Mouse (Mus musculus) small intestine, adult 2 months (tissue): ENCODE data around the gene Shisa3. TPM values are rescaled to one million over a fixed set of nuclear protein-coding genes. Genes with fewer than 3 reads are reported as not detected.

Source experiments
- H3K27ac ChIP-seq: fragments of 200-500 bp; 2 replicates; pipeline ENCODE4 v1.5.1; 2012; ENCODE audit warnings: low read depth, low read length, control low read depth, inconsistent platforms; ENCODE audit not compliant: insufficient read depth
- H3K27me3 ChIP-seq: fragments of 200-500 bp; 2 replicates; pipeline ENCODE4 v1.6.1; 2012; ENCODE audit warnings: mild to moderate bottlenecking, moderate library complexity, low read length, inconsistent platforms; ENCODE audit not compliant: control insufficient read depth, insufficient read depth
- H3K36me3 ChIP-seq: fragments of 200-500 bp; 2 replicates; pipeline ENCODE4 v1.6.1; 2012; ENCODE audit warnings: mild to moderate bottlenecking, low read length, control low read depth, inconsistent platforms; ENCODE audit not compliant: control insufficient read depth, insufficient read depth
- H3K4me1 ChIP-seq: fragments of 200-500 bp; 2 replicates; pipeline ENCODE4 v1.6.1; 2012; ENCODE audit warnings: low read length, inconsistent platforms, mixed read lengths; ENCODE audit not compliant: control insufficient read depth, insufficient read depth, insufficient read length
- H3K4me3 ChIP-seq: fragments of 200-500 bp; 2 replicates; pipeline ENCODE4 v1.5.1; 2012; ENCODE audit warnings: low read depth, mild to moderate bottlenecking, control low read depth, inconsistent platforms, low read length, moderate library complexity
- CTCF ChIP-seq: fragments of 200-500 bp; IDR thresholded peaks from 2 replicates; pipeline ENCODE4 v1.5.1; 2012; ENCODE audit warnings: low read depth, mild to moderate bottlenecking, control low read depth, inconsistent platforms, low read length, moderate library complexity, mixed read lengths; ENCODE audit not compliant: insufficient replicate concordance, insufficient read length; ENCODE audit errors: extremely low read depth
- POLR2A ChIP-seq: fragments of 200-500 bp; IDR thresholded peaks from 2 replicates; pipeline ENCODE4 v1.6.1; 2012; ENCODE audit warnings: low read depth, mild to moderate bottlenecking, control low read depth, inconsistent platforms, low read length, moderate library complexity
- WGBS: fragments of 180-500 bp; shearing (Covaris S2); methylation state at CpG from one replicate; pipeline ENCODE4 v1.1.7; 2018; 5-methylcytosine and 5-hydroxymethylcytosine counted together
- polyA plus RNA-seq: library from polyadenylated mRNA; depleted of rRNA; stranded (reverse); fragments of >200 nt; gene quantifications from 2 replicates; pipeline ENCODE4 v1.2.3, GENCODE M21; 2012

Gene Shisa3
- polyA plus RNA-seq, 1 experiment: 1.8 TPM

- H3K27ac ChIP-seq: no peak overlapping the region
- H3K4me1 ChIP-seq: no peaks in the 10 kb centered on the region
- no peak for TF ChIP-seq POLR2A
- TF ChIP-seq CTCF: no peak
- H3K4me3 ChIP-seq: no peak overlapping the region
- 0 out of 2 replicates have a peak, but pooled peaks cover 2% of the 10 kb centered on the region for H3K27me3 ChIP-seq
- 63% methylated on average over 1 of the region's 1 CpGs for WGBS
- H3K36me3 ChIP-seq: no peaks in the 10 kb centered on the region
Observed at GRCm38 (mm10) chr5:67595070-67595469, 12.6 kb upstream of the Shisa3 start.

GRCm38 (mm10) chr5:67595629-67596028 is 12.1 kb upstream of the Shisa3 start:
- no peak overlapping the region for H3K4me3 ChIP-seq
- H3K36me3 ChIP-seq: no peaks in the 10 kb centered on the region
- H3K4me1 ChIP-seq: no peaks in the 10 kb centered on the region
- H3K27ac ChIP-seq: no peak overlapping the region
- TF ChIP-seq POLR2A (no peak), CTCF (no peak)
- WGBS: 74% methylated on average over 7 of the region's 7 CpGs
- 0 out of 2 replicates have a peak, but pooled peaks cover 2% of the 10 kb centered on the region for H3K27me3 ChIP-seq

GRCm38 (mm10) chr5:67599935-67600334 is 7.7 kb upstream of the Shisa3 start:
- 44% methylated on average over 9 of the region's 9 CpGs for WGBS
- Histone ChIP-seq H3K36me3 (no peaks in the 10 kb centered on the region), H3K27ac (no peak overlapping the region), H3K27me3 (0 out of 2 replicates have a peak, but pooled peaks cover 2% of the 10 kb centered on the region), H3K4me3 (no peak overlapping the region), H3K4me1 (no peaks in the 10 kb centered on the region)
- TF ChIP-seq POLR2A (no peak), CTCF (no peak)

- 45% methylated on average over 5 of the region's 5 CpGs for WGBS
- no peak for TF ChIP-seq POLR2A
- TF ChIP-seq CTCF: no peak
Observed at GRCm38 (mm10) chr5:67605951-67606350, 1.7 kb upstream of the Shisa3 start.

GRCm38 (mm10) chr5:67606916-67607803 is 522 bp upstream of the Shisa3 start:
- H3K27me3 ChIP-seq: peaks cover 33% of the 10 kb centered on the region
- no peak overlapping the region for H3K27ac ChIP-seq
- peak overlapping the region; percentile 57 for H3K4me3 ChIP-seq
- TF ChIP-seq POLR2A: no peak
- H3K36me3 ChIP-seq: no peaks in the 10 kb centered on the region
- peaks cover 11% of the 10 kb centered on the region for H3K4me1 ChIP-seq
- 2% methylated on average over 66 of the region's 66 CpGs for WGBS

More at GRCm38 (mm10) chr5:67605951-67606350, 1.7 kb upstream of the Shisa3 start:
- Histone ChIP-seq H3K36me3 (no peaks in the 10 kb centered on the region), H3K27me3 (peaks cover 33% of the 10 kb centered on the region), H3K4me3 (no peak overlapping the region), H3K4me1 (peaks cover 11% of the 10 kb centered on the region), H3K27ac (no peak overlapping the region)

GRCm38 (mm10) chr5:67608674-67609519 is 1.2 kb downstream of the Shisa3 start:
- Histone ChIP-seq H3K27ac (no peak overlapping the region), H3K4me1 (peaks cover 11% of the 10 kb centered on the region)
- WGBS: 15% methylated on average over 31 of the region's 31 CpGs

GRCm38 (mm10) chr5:67609520-67609837 is 1.8 kb downstream of the Shisa3 start:
- no peak overlapping the region for H3K4me3 ChIP-seq
- peaks cover 33% of the 10 kb centered on the region for H3K27me3 ChIP-seq
- peaks cover 11% of the 10 kb centered on the region for H3K4me1 ChIP-seq
- no peaks in the 10 kb centered on the region for H3K36me3 ChIP-seq
- WGBS: 35% methylated on average over 2 of the region's 2 CpGs
- no peak for TF ChIP-seq CTCF
- TF ChIP-seq POLR2A: no peak
- no peak overlapping the region for H3K27ac ChIP-seq

More at GRCm38 (mm10) chr5:67608674-67609519, 1.2 kb downstream of the Shisa3 start:
- TF ChIP-seq POLR2A (no peak), CTCF (no peak)
- H3K36me3 ChIP-seq: no peaks in the 10 kb centered on the region
- peaks cover 33% of the 10 kb centered on the region for H3K27me3 ChIP-seq
- H3K4me3 ChIP-seq: peak overlapping the region; percentile 57
